Mouse (Mus musculus) kidney, embryonic 14.5 days (tissue): Measurements from ENCODE around the gene Mamdc2. TPM values are rescaled to one million over a fixed set of nuclear protein-coding genes. Genes with fewer than 3 reads are reported as not detected.
"Not testable (repeated sequence)": the region's sequence is repeated elsewhere in the genome, so short reads cannot be mapped to it uniquely, and the experiment has no call there.

Source experiments
- ATAC-seq: fragments of 200-750 bp; cut with Nextera tagmentation; 2 replicates; pipeline ENCODE4 v1.8.0; 2017; ENCODE audit warnings: moderate number of reproducible peaks, mild to moderate bottlenecking, moderate TSS enrichment, moderate library complexity; ENCODE audit not compliant: low FRiP score, low TSS enrichment
- H3K27ac ChIP-seq: fragments of 300-500 bp; sonication (generic); 2 replicates; pipeline ENCODE4 v1.5.1; 2014; ENCODE audit warnings: low read depth, mild to moderate bottlenecking, low read length, moderate library complexity, mixed read lengths
- H3K27me3 ChIP-seq: fragments of 300-500 bp; sonication (generic); 2 replicates; pipeline ENCODE4 v1.6.1; 2014; ENCODE audit warnings: mild to moderate bottlenecking, low read length; ENCODE audit not compliant: control insufficient read depth, insufficient read depth
- H3K36me3 ChIP-seq: fragments of 300-500 bp; sonication (generic); 2 replicates; pipeline ENCODE4 v1.6.1; 2014; ENCODE audit warnings: low read length, mixed read lengths; ENCODE audit not compliant: control insufficient read depth, insufficient read depth
- H3K4me1 ChIP-seq: fragments of 300-500 bp; sonication (generic); 2 replicates; pipeline ENCODE4 v1.6.1; 2014; ENCODE audit warnings: low read length, mixed read lengths; ENCODE audit not compliant: control insufficient read depth, insufficient read depth
- H3K4me2 ChIP-seq: fragments of 300-500 bp; sonication (generic); replicated peaks from 2 replicates; pipeline ENCODE4 v1.6.1; 2014; ENCODE audit warnings: low read depth, mild to moderate bottlenecking, low read length
- H3K4me3 ChIP-seq: fragments of 300-500 bp; sonication (generic); 2 replicates; pipeline ENCODE4 v1.5.1; 2014; ENCODE audit warnings: mild to moderate bottlenecking, low read length
- H3K9ac ChIP-seq: fragments of 300-500 bp; sonication (generic); 2 replicates; pipeline ENCODE4 v1.6.1; 2014; ENCODE audit warnings: low read depth, mild to moderate bottlenecking, low read length, moderate library complexity
- H3K9me3 ChIP-seq: fragments of 300-500 bp; sonication (generic); 2 replicates; pipeline ENCODE4 v1.6.1; 2016; ENCODE audit warnings: low read length; ENCODE audit not compliant: control insufficient read depth
- whole genome bisulfite sequencing: fragments of 180-500 bp; shearing (Covaris S2); extraction: QIAGEN DNeasy Blood & Tissue Kit; methylation state at CpG from one replicate; pipeline ENCODE4 v1.1.7; 2014; 5-methylcytosine and 5-hydroxymethylcytosine counted together
- polyA plus RNA-seq: library from polyadenylated mRNA; unstranded; fragments of >200 nt; fragmentation: Nextera tagmentation; extraction: Ambion mirVana; gene quantifications from 2 replicates; pipeline ENCODE4 v1.2.1, GENCODE M21; 2014

Gene Mamdc2
- polyA plus RNA-seq, 1 experiment from 2014 or later = 1.4 TPM

- Histone ChIP-seq H3K4me1 (0 out of 2 replicates have a peak, but pooled peaks cover 3% of the 10 kb centered on the region), H3K4me3 (no peak overlapping the region), H3K36me3 (no peaks in the 10 kb centered on the region), H3K27ac (no peak overlapping the region), H3K27me3 (no peaks in the 10 kb centered on the region), H3K9ac (no peak overlapping the region), H3K4me2 (no peak overlapping the region), H3K9me3 (no peaks in the 10 kb centered on the region)
- ATAC-seq = no peak
- 81% methylated on average over 7 of the region's 7 CpGs for WGBS
These were observed 37.8 kb upstream of the Mamdc2 start for GRCm38 (mm10) chr19:23485940-23486600.

- H3K4me3 ChIP-seq, H3K27me3 ChIP-seq, H3K4me2 ChIP-seq, H3K4me1 ChIP-seq, ATAC-seq, H3K9me3 ChIP-seq, H3K9ac ChIP-seq, H3K36me3 ChIP-seq, H3K27ac ChIP-seq: not testable (repeated sequence)
- WGBS = 89% methylated on average over 2 of the region's 2 CpGs
These were observed 34.3 kb upstream of the Mamdc2 start for GRCm38 (mm10) chr19:23482571-23482970.

GRCm38 (mm10) chr19:23479597-23479967 is 31.3 kb upstream of the Mamdc2 start:
- no peaks in the 10 kb centered on the region for H3K4me1 ChIP-seq
- H3K9ac ChIP-seq = no peak overlapping the region
- H3K9me3 ChIP-seq = no peaks in the 10 kb centered on the region
- H3K4me3 ChIP-seq = no peak overlapping the region
- ATAC-seq = no peak
- H3K27ac ChIP-seq = no peak overlapping the region
- no peaks in the 10 kb centered on the region for H3K27me3 ChIP-seq
- no peaks in the 10 kb centered on the region for H3K36me3 ChIP-seq
- H3K4me2 ChIP-seq = no peak overlapping the region

GRCm38 (mm10) chr19:23478895-23479596 is 30.8 kb upstream of the Mamdc2 start:
- H3K9ac ChIP-seq = no peak overlapping the region
- no peak for ATAC-seq
- no peak overlapping the region for H3K4me2 ChIP-seq
- no peak overlapping the region for H3K4me3 ChIP-seq
- no peaks in the 10 kb centered on the region for H3K4me1 ChIP-seq
- H3K27me3 ChIP-seq = no peaks in the 10 kb centered on the region
- WGBS = 17% methylated on average over 10 of the region's 10 CpGs
- H3K9me3 ChIP-seq = no peaks in the 10 kb centered on the region
- H3K27ac ChIP-seq = no peak overlapping the region
- no peaks in the 10 kb centered on the region for H3K36me3 ChIP-seq

GRCm38 (mm10) chr19:23477826-23478225 is 29.6 kb upstream of the Mamdc2 start:
- Histone ChIP-seq H3K9me3 (no peaks in the 10 kb centered on the region), H3K4me3 (no peak overlapping the region), H3K4me2 (no peak overlapping the region), H3K27me3 (no peaks in the 10 kb centered on the region), H3K36me3 (no peaks in the 10 kb centered on the region), H3K27ac (no peak overlapping the region), H3K4me1 (no peaks in the 10 kb centered on the region), H3K9ac (no peak overlapping the region)
- no peak for ATAC-seq
- 53% methylated on average over 6 of the region's 6 CpGs for WGBS

- no peak for ATAC-seq
- 7% methylated on average over 1 of the region's 1 CpGs for WGBS
- Histone ChIP-seq H3K9me3 (no peaks in the 10 kb centered on the region), H3K4me1 (peaks cover 7% of the 10 kb centered on the region; the same call in 1 of the 2 replicates), H3K27me3 (no peaks in the 10 kb centered on the region), H3K4me3 (no peak overlapping the region), H3K36me3 (no peaks in the 10 kb centered on the region), H3K9ac (no peak overlapping the region), H3K4me2 (no peak overlapping the region), H3K27ac (no peak overlapping the region)
These were observed 19.6 kb upstream of the Mamdc2 start for GRCm38 (mm10) chr19:23467866-23468265.

GRCm38 (mm10) chr19:23467011-23467410 is 18.8 kb upstream of the Mamdc2 start:
- no peak for ATAC-seq
- no peak overlapping the region for H3K4me3 ChIP-seq
- 81% methylated on average over 2 of the region's 2 CpGs for WGBS
- no peak overlapping the region for H3K9ac ChIP-seq
- peaks cover 7% of the 10 kb centered on the region; the same call in 1 of the 2 replicates for H3K4me1 ChIP-seq
- H3K9me3 ChIP-seq = no peaks in the 10 kb centered on the region
- no peaks in the 10 kb centered on the region for H3K27me3 ChIP-seq
- H3K36me3 ChIP-seq = no peaks in the 10 kb centered on the region
- no peak overlapping the region for H3K27ac ChIP-seq
- H3K4me2 ChIP-seq = no peak overlapping the region

- 35% methylated on average over 4 of the region's 4 CpGs for WGBS
- ATAC-seq = no peak
- Histone ChIP-seq H3K4me1 (no peaks in the 10 kb centered on the region), H3K4me3 (no peak overlapping the region), H3K36me3 (no peaks in the 10 kb centered on the region), H3K9ac (no peak overlapping the region), H3K4me2 (no peak overlapping the region), H3K27ac (no peak overlapping the region), H3K27me3 (no peaks in the 10 kb centered on the region), H3K9me3 (0 out of 2 replicates have a peak, but pooled peaks cover 5% of the 10 kb centered on the region)
These were observed 9.2 kb upstream of the Mamdc2 start for GRCm38 (mm10) chr19:23457492-23457891.

GRCm38 (mm10) chr19:23451361-23451760 is 3.1 kb upstream of the Mamdc2 start:
- Histone ChIP-seq H3K4me1 (peaks cover 9% of the 10 kb centered on the region), H3K4me2 (no peak overlapping the region), H3K27ac (no peak overlapping the region), H3K27me3 (no peaks in the 10 kb centered on the region), H3K36me3 (no peaks in the 10 kb centered on the region), H3K4me3 (no peak overlapping the region), H3K9me3 (0 out of 2 replicates have a peak, but pooled peaks cover 6% of the 10 kb centered on the region), H3K9ac (no peak overlapping the region)
- WGBS = 72% methylated on average over 4 of the region's 4 CpGs
- no peak for ATAC-seq
